Comparison of ENCODE assay signal across 19 mouse cellular contexts in genomic region chr9:67032611-67033010, GRCm38 (mm10). TPM values are rescaled to one million over a fixed set of nuclear protein-coding genes. Genes with fewer than 3 reads are reported as not detected.
A peak's percentile ranks its signal among the peaks of the same experiment; 100 is the strongest.
DNase-seq lines count a peak whose midpoint lies in the region; TF ChIP-seq lines count a peak whose summit lies in the region.
"Had no signal": no experiment of that assay in that cellular context is flagged by ENCODE, and none has a peak within 500 bp of the region (broad histone marks: within the 10 kb centered on the region; RNA-seq: fewer than 3 reads in every experiment).

No protein-coding gene starts in this region.

- TF ChIP-seq EP300 in heart, adult 2 months (IDR thresholded peaks at IDR 0.05; ENCODE audit: insufficient read depth, low read depth, low read length): peak; percentile 53; the same call in 1 of the 2 replicates

- no peak overlapping the region for H3ac ChIP-seq in myocyte (ENCODE audit: control insufficient read depth, insufficient read length)

- no peak overlapping the region for H3K4me3 ChIP-seq in heart, adult 2 months
- no peak overlapping the region for H3K4me3 ChIP-seq in left cerebral cortex, adult 2 months
- no peak overlapping the region for H3K4me3 ChIP-seq in myocyte
- H3K4me3 ChIP-seq: heart, embryonic 10.5 days; hindbrain, embryonic 10.5 days; hindbrain, embryonic 13.5 days; intestine, embryonic 15.5 days had no signal

- TF ChIP-seq POLR2A in heart, adult 2 months (IDR thresholded peaks at IDR 0.05; ENCODE audit: insufficient read depth, low read depth, low read length): 0 out of 2 replicates have a peak, but pooled peaks have one; percentile 26
- TF ChIP-seq POLR2A in myocyte (IDR thresholded peaks at IDR 0.05; ENCODE audit: insufficient read length, low read depth): peak; percentile 45

- H3K4me1 ChIP-seq in heart, adult 2 months (ENCODE audit: control insufficient read depth, insufficient read depth, low read length): peaks cover 19% of the 10 kb centered on the region
- H3K4me1 ChIP-seq: hindbrain, embryonic 10.5 days; hindbrain, embryonic 13.5 days had no signal

- H3K4me2 ChIP-seq in myocyte (ENCODE audit: low read depth): no peak overlapping the region
- H3K4me2 ChIP-seq: hindbrain, embryonic 13.5 days; intestine, embryonic 15.5 days had no signal

- no peaks in the 10 kb centered on the region for H3K79me2 ChIP-seq in heart, adult 2 months (replicated peaks; ENCODE audit: control insufficient read depth, insufficient read depth, low read length)
- H3K79me2 ChIP-seq in myocyte (ENCODE audit: control insufficient read depth, insufficient read depth): peaks cover 24% of the 10 kb centered on the region

- H3K9ac ChIP-seq in heart, adult 2 months (ENCODE audit: low read depth, low read length): no peak overlapping the region
- H3K9ac ChIP-seq: forebrain, postnatal 0 days; hindbrain, embryonic 13.5 days; intestine, embryonic 15.5 days had no signal

- DNase-seq in heart, adult 2 months: no peak
- DNase-seq in heart, postnatal 36 days: no peak
- no peak for DNase-seq in left cerebral cortex, adult 2 months (ENCODE audit: extremely low spot score in 1 of 2, low spot score in 2 of 2)
- no peak for DNase-seq in left cerebral cortex, postnatal 36 days (ENCODE audit: low spot score in 2 of 2)
- no peak for DNase-seq in right cerebral cortex, postnatal 4 days
- DNase-seq: adrenal gland, adult 2 months; adrenal gland, postnatal 14 days; cerebellum, adult 11-12 months; cerebellum, adult 8-10 months; cerebellum, postnatal 10 days; cerebellum, postnatal 36 days; forebrain, postnatal 0 days; gastrocnemius, postnatal 36 days; kidney, adult 11 months had no signal

- 57% methylated on average over 15 of the region's 15 CpGs for WGBS in heart, adult 2 months

- peaks cover 73% of the 10 kb centered on the region for H3K36me3 ChIP-seq in heart, adult 2 months (ENCODE audit: control insufficient read depth, insufficient read depth, low read length)
- H3K36me3 ChIP-seq in myocyte (ENCODE audit: control insufficient read depth, insufficient read depth): peaks cover 93% of the 10 kb centered on the region

- no peak overlapping the region for H3K27ac ChIP-seq in heart, adult 2 months
- H3K27ac ChIP-seq in left cerebral cortex, adult 2 months: peak overlapping the region; percentile 77
- H3K27ac ChIP-seq: heart, embryonic 10.5 days; hindbrain, embryonic 10.5 days; hindbrain, embryonic 13.5 days; intestine, embryonic 15.5 days had no signal

- intact Hi-C loops in heart, adult 2 months (cut with DNase I): no loop called here
- intact Hi-C loops in heart, postnatal 36 days (cut with DNase I): no loop called here
- intact Hi-C loops in left cerebral cortex, adult 2 months (cut with DNase I): no loop called here
- intact Hi-C loops in left cerebral cortex, postnatal 36 days (cut with DNase I): no loop called here

- no peaks in the 10 kb centered on the region for H3K27me3 ChIP-seq in heart, adult 2 months (ENCODE audit: control insufficient read depth, insufficient read depth, low read length)
- no peaks in the 10 kb centered on the region for H3K27me3 ChIP-seq in myocyte (ENCODE audit: control insufficient read depth, insufficient read depth, insufficient read length)
- H3K27me3 ChIP-seq: hindbrain, embryonic 13.5 days; intestine, embryonic 15.5 days had no signal

- TF ChIP-seq CTCF in heart, adult 2 months (IDR thresholded peaks at IDR 0.05): no peak
- TF ChIP-seq CTCF in left cerebral cortex, adult 2 months (IDR thresholded peaks at IDR 0.05): no peak

TF ChIP-seq in myocyte, 11 proteins besides CTCF, POLR2A, EP300 and RAD21:
- TF ChIP-seq MYOD1 (IDR thresholded peaks at IDR 0.05; ENCODE audit: control insufficient read depth in 1 of 3, insufficient read length in 2 of 3, low read depth in 2 of 3): peak in 1 of 3 experiments; percentile 43
- TF ChIP-seq REST (IDR thresholded peaks at IDR 0.05; ENCODE audit: insufficient read depth, insufficient read length): no peak

RNA-seq across cellular contexts. Expression of gene Tpm1, which starts 16.6 kb away (rescaled TPM):
- over 10,000 TPM in 1 of 2 experiments, 1,000 to 10,000 TPM in 1; 9,950 to 10,380 TPM for total RNA-seq in heart, adult 2 months (2021)
- 5,659 and 10,700 TPM in 2 replicates for polyA plus RNA-seq in heart, adult 2 months (2012; rRNA removed)
- over 10,000 TPM; 11,452 to 11,878 TPM for total RNA-seq in heart, postnatal 36 days (2021)
- 100 to 1,000 TPM; 223 to 236 TPM for total RNA-seq in left cerebral cortex, adult 2 months (2021)
- total RNA-seq in left cerebral cortex, postnatal 36 days (2021): 100 to 1,000 TPM; 230 to 232 TPM
- 1,921 TPM for polyA plus RNA-seq in myocyte (2012; fragmentation: generic; extraction: Trizol)

RNA-seq across cellular contexts. Expression of gene Lactb, which starts 57.3 kb away (rescaled TPM):
- total RNA-seq in heart, adult 2 months (2021): 10 to 100 TPM; 20.4 to 20.6 TPM
- 6.8 and 10.8 TPM in 2 replicates for polyA plus RNA-seq in heart, adult 2 months (2012; rRNA removed)
- 10 to 100 TPM; 21.5 to 23.9 TPM for total RNA-seq in heart, postnatal 36 days (2021)
- total RNA-seq in left cerebral cortex, adult 2 months (2021): 10 to 100 TPM; 18.8 to 21.7 TPM
- 10 to 100 TPM; 18.8 to 19.0 TPM for total RNA-seq in left cerebral cortex, postnatal 36 days (2021)
- polyA plus RNA-seq in myocyte (2012; fragmentation: generic; extraction: Trizol): 6.6 TPM

Comparison
In these comparisons a context has a peak if more than half of its experiments do, and no peak if none do; other contexts are left out.
1. RNA of gene Tpm1, which starts 16.6 kb away (total RNA-seq): 11,452 to 11,878 TPM in heart, postnatal 36 days and 9,950 to 10,380 TPM in heart, adult 2 months; 223 to 236 TPM in left cerebral cortex, adult 2 months and 230 to 232 TPM in left cerebral cortex, postnatal 36 days; every median in the first group is over 10 times any median in the second.